Mouse (Mus musculus): ENCODE measurements around the gene Tspan18. TPM values are rescaled to one million over a fixed set of nuclear protein-coding genes. Genes with fewer than 3 reads are reported as not detected.

Tspan18 gene
- polyA plus RNA-seq (2012; fragmentation: generic; extraction: Trizol), result 0.06 TPM
- long read RNA-seq, experiment 1, result 0 reads
- long read RNA-seq, experiment 2, partial matches to known transcripts, result 0 of 1 reads
- long read RNA-seq, experiment 2, other reads (novel, unspliced or antisense), result 1 of 1 reads

DNA sequence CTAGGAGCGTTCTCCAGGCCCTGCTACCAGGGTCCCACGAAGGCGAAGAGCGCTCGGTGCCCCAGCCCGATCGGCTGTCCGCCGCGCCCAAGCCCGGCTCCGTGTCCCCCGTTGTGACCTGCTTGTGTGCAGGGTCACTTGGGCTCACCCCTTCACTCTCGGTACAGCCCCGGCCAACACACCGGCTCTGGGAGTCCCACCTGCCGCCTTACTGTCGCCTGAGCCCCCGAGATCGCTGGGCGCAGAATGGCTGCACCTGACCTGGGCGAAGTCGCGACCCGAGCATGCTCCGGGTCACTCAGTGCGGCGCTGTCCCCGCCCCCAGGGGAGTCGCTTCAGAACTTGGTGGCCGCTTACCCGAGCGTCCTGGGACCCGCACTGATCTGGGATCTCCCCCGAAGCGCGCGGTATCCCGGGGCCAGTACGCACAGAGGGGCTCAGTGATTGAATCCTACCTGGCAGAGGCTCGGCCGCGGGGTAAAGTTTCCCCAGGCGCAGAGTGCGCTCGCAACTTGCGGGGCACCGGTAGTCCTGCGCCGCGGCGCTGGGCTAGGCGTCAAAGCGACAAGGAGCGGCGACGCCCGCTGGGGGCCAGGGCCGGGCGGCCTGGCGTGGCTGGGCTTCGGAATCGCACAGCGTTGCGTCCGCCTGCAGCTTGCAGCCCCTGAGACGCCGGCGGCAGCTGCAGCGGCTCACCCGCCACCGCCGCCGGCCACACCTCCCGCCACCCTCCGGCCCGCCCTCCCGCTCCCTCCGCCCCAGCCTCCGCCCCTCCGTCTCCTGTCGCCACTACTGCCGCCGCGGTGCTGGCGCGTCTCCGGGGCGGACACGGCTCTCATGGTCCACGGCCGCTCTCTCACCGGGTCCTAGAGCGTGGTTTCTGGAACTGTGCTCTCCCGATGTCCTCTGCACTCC, at the start of gene Tspan18:
Gene Tspan18, minus strand, starts transcription at position 689 of the 915 bp plus-strand sequence.
- no peak for TF ChIP-seq USF1 (IDR thresholded peaks at IDR 0.05; ENCODE audit: low read depth)
- TF ChIP-seq MAX (IDR thresholded peaks at IDR 0.05), result no peak
- no peak for TF ChIP-seq FOSL1 (IDR thresholded peaks at IDR 0.05; ENCODE audit: insufficient read depth, low read length, poor library complexity, severe bottlenecking)
- TF ChIP-seq CEBPB (IDR thresholded peaks at IDR 0.05; ENCODE audit: low read depth), result no peak
- TF ChIP-seq MYOD1 (IDR thresholded peaks at IDR 0.05; ENCODE audit: control insufficient read depth, insufficient read length, low read depth), result no peak
- no peak for TF ChIP-seq CTCF (IDR thresholded peaks at IDR 0.05; ENCODE audit: control insufficient read depth, insufficient read depth, insufficient read length)
- no peak for TF ChIP-seq MYOG (IDR thresholded peaks at IDR 0.05; ENCODE audit: control insufficient read depth, extremely low read depth, insufficient read length)
- no peaks in the 10 kb centered on the region for H3K79me3 ChIP-seq (ENCODE audit: low read depth)
- H3K4me3 ChIP-seq (ENCODE audit: insufficient read depth, poor library complexity, severe bottlenecking), result no peak within 1 kb of the TSS
- H3K36me3 ChIP-seq (ENCODE audit: control insufficient read depth, insufficient read depth), result no peaks in the 10 kb centered on the region
- no peaks in the 10 kb centered on the region for H3K79me2 ChIP-seq (ENCODE audit: control insufficient read depth, insufficient read depth)
- peaks cover 33% of the 10 kb centered on the region for H3K27me3 ChIP-seq (ENCODE audit: control insufficient read depth, insufficient read depth, insufficient read length)
- H3ac ChIP-seq (ENCODE audit: control insufficient read depth, insufficient read length, low read depth), result peak within 1 kb of the TSS; percentile 36

GRCm38 (mm10) chr2:93383831-93384230, 49.5 kb upstream of the Tspan18 start:
- Histone ChIP-seq H3K27me3 (ENCODE audit: control insufficient read depth, insufficient read depth, insufficient read length) (peaks cover 28% of the 10 kb centered on the region), H3K4me3 (ENCODE audit: insufficient read depth, poor library complexity, severe bottlenecking) (no peak overlapping the region), H3ac (ENCODE audit: control insufficient read depth, insufficient read length, low read depth) (no peak overlapping the region), H3K79me3 (ENCODE audit: low read depth) (no peaks in the 10 kb centered on the region), H3K36me3 (ENCODE audit: control insufficient read depth, insufficient read depth) (no peaks in the 10 kb centered on the region), H3K79me2 (ENCODE audit: control insufficient read depth, insufficient read depth) (no peaks in the 10 kb centered on the region)
- TF ChIP-seq MAX (IDR thresholded peaks at IDR 0.05) (no peak), MYOG (IDR thresholded peaks at IDR 0.05; ENCODE audit: control insufficient read depth, extremely low read depth, insufficient read length) (no peak), MYOD1 (IDR thresholded peaks at IDR 0.05; ENCODE audit: control insufficient read depth, insufficient read length, low read depth) (no peak), USF1 (IDR thresholded peaks at IDR 0.05; ENCODE audit: low read depth) (no peak), CEBPB (IDR thresholded peaks at IDR 0.05; ENCODE audit: low read depth) (no peak), CTCF (IDR thresholded peaks at IDR 0.05; ENCODE audit: control insufficient read depth, insufficient read depth, insufficient read length) (no peak), FOSL1 (IDR thresholded peaks at IDR 0.05; ENCODE audit: insufficient read depth, low read length, poor library complexity, severe bottlenecking) (no peak)

DNA sequence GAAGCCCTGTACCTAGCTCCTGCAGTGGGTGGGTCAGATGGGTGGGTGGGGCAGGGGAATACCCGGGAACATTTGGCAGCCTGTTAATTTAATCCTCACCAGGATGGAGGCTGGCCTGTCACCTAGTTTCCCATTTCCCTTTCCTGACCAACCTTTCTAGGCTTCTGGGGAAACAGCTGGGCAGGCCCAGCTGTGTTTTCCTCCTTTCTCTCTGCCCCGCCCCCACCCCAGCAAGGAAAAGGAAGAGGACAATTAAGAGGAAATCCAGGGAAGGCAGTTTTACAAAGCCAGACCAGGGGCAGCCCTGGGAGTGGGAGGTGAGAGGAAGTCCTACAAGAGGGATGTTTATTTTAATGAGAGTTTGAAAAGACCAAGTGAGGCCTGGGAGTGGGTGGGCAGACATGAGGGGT, 46.4 kb upstream of the Tspan18 start:
- no peak overlapping the region for H3K4me3 ChIP-seq (ENCODE audit: insufficient read depth, poor library complexity, severe bottlenecking)
- no peak overlapping the region for H3ac ChIP-seq (ENCODE audit: control insufficient read depth, insufficient read length, low read depth)
- peaks cover 20% of the 10 kb centered on the region for H3K27me3 ChIP-seq (ENCODE audit: control insufficient read depth, insufficient read depth, insufficient read length)
- H3K79me3 ChIP-seq (ENCODE audit: low read depth), result no peaks in the 10 kb centered on the region
- no peaks in the 10 kb centered on the region for H3K36me3 ChIP-seq (ENCODE audit: control insufficient read depth, insufficient read depth)
- no peaks in the 10 kb centered on the region for H3K79me2 ChIP-seq (ENCODE audit: control insufficient read depth, insufficient read depth)
- no peak for TF ChIP-seq FOSL1 (IDR thresholded peaks at IDR 0.05; ENCODE audit: insufficient read depth, low read length, poor library complexity, severe bottlenecking)
- no peak for TF ChIP-seq MAX (IDR thresholded peaks at IDR 0.05)
- TF ChIP-seq MYOD1 (IDR thresholded peaks at IDR 0.05; ENCODE audit: control insufficient read depth, insufficient read length, low read depth), result no peak
- no peak for TF ChIP-seq CTCF (IDR thresholded peaks at IDR 0.05; ENCODE audit: control insufficient read depth, insufficient read depth, insufficient read length)
- no peak for TF ChIP-seq CEBPB (IDR thresholded peaks at IDR 0.05; ENCODE audit: low read depth)
- TF ChIP-seq USF1 (IDR thresholded peaks at IDR 0.05; ENCODE audit: low read depth), result no peak
- no peak for TF ChIP-seq MYOG (IDR thresholded peaks at IDR 0.05; ENCODE audit: control insufficient read depth, extremely low read depth, insufficient read length)

- no peak overlapping the region for H3K4me3 ChIP-seq (ENCODE audit: insufficient read depth, poor library complexity, severe bottlenecking)
- H3K27me3 ChIP-seq (ENCODE audit: control insufficient read depth, insufficient read depth, insufficient read length), result peaks cover 12% of the 10 kb centered on the region
- no peak overlapping the region for H3ac ChIP-seq (ENCODE audit: control insufficient read depth, insufficient read length, low read depth)
- no peak for TF ChIP-seq USF1 (IDR thresholded peaks at IDR 0.05; ENCODE audit: low read depth)
- TF ChIP-seq CTCF (IDR thresholded peaks at IDR 0.05; ENCODE audit: control insufficient read depth, insufficient read depth, insufficient read length), result no peak
- TF ChIP-seq MAX (IDR thresholded peaks at IDR 0.05), result no peak
- TF ChIP-seq MYOG (IDR thresholded peaks at IDR 0.05; ENCODE audit: control insufficient read depth, extremely low read depth, insufficient read length), result no peak
- no peak for TF ChIP-seq FOSL1 (IDR thresholded peaks at IDR 0.05; ENCODE audit: insufficient read depth, low read length, poor library complexity, severe bottlenecking)
- no peak for TF ChIP-seq MYOD1 (IDR thresholded peaks at IDR 0.05; ENCODE audit: control insufficient read depth, insufficient read length, low read depth)
- no peak for TF ChIP-seq CEBPB (IDR thresholded peaks at IDR 0.05; ENCODE audit: low read depth)
- no peaks in the 10 kb centered on the region for H3K36me3 ChIP-seq (ENCODE audit: control insufficient read depth, insufficient read depth)
- H3K79me2 ChIP-seq (ENCODE audit: control insufficient read depth, insufficient read depth), result no peaks in the 10 kb centered on the region
- no peaks in the 10 kb centered on the region for H3K79me3 ChIP-seq (ENCODE audit: low read depth)
Observed at GRCm38 (mm10) chr2:93377797-93378196, 43.5 kb upstream of the Tspan18 start.

GRCm38 (mm10) chr2:93377157-93377556, 42.9 kb upstream of the Tspan18 start:
- Histone ChIP-seq H3K79me3 (ENCODE audit: low read depth) (no peaks in the 10 kb centered on the region), H3K36me3 (ENCODE audit: control insufficient read depth, insufficient read depth) (no peaks in the 10 kb centered on the region), H3ac (ENCODE audit: control insufficient read depth, insufficient read length, low read depth) (no peak overlapping the region), H3K4me3 (ENCODE audit: insufficient read depth, poor library complexity, severe bottlenecking) (no peak overlapping the region), H3K79me2 (ENCODE audit: control insufficient read depth, insufficient read depth) (no peaks in the 10 kb centered on the region), H3K27me3 (ENCODE audit: control insufficient read depth, insufficient read depth, insufficient read length) (peaks cover 12% of the 10 kb centered on the region)
- TF ChIP-seq MAX (IDR thresholded peaks at IDR 0.05), result no peak
- TF ChIP-seq USF1 (IDR thresholded peaks at IDR 0.05; ENCODE audit: low read depth), result no peak
- no peak for TF ChIP-seq MYOG (IDR thresholded peaks at IDR 0.05; ENCODE audit: control insufficient read depth, extremely low read depth, insufficient read length)
- TF ChIP-seq MYOD1 (IDR thresholded peaks at IDR 0.05; ENCODE audit: control insufficient read depth, insufficient read length, low read depth), result no peak
- TF ChIP-seq CTCF (IDR thresholded peaks at IDR 0.05; ENCODE audit: control insufficient read depth, insufficient read depth, insufficient read length), result no peak
- TF ChIP-seq CEBPB (IDR thresholded peaks at IDR 0.05; ENCODE audit: low read depth), result no peak
- TF ChIP-seq FOSL1 (IDR thresholded peaks at IDR 0.05; ENCODE audit: insufficient read depth, low read length, poor library complexity, severe bottlenecking), result no peak

Measured in C2C12 (cell line).